Mouse (Mus musculus): Measurements from ENCODE around the gene Raver2.

GRCm38 (mm10) chr4:101146891-101147655, 78.3 kb downstream of the Raver2 start:
- TF ChIP-seq HCFC1 (IDR thresholded peaks at IDR 0.05; ENCODE audit: low read depth, low read length), result no peak
- TF ChIP-seq ETS1 (conservative IDR thresholded peaks at IDR 0.05; ENCODE audit: low read depth, low read length), result no peak
- no peak; the same call in 1 of the 2 replicates for TF ChIP-seq RAD21 (IDR thresholded peaks at IDR 0.05; ENCODE audit: low read depth, low read length)
- no peak for TF ChIP-seq MXI1 (IDR thresholded peaks at IDR 0.05; ENCODE audit: low read depth, low read length)
- TF ChIP-seq TCF12 (IDR thresholded peaks at IDR 0.05; ENCODE audit: low read depth, low read length), result no peak
- no peak for TF ChIP-seq USF2 (conservative IDR thresholded peaks at IDR 0.05; ENCODE audit: low read depth, low read length)
- no peak for TF ChIP-seq POLR2A (IDR thresholded peaks at IDR 0.05; ENCODE audit: low read depth, low read length)
- TF ChIP-seq EP300 (IDR thresholded peaks at IDR 0.05; ENCODE audit: low read length), result no peak
- no peak for TF ChIP-seq KAT2A (IDR thresholded peaks at IDR 0.05; ENCODE audit: insufficient replicate concordance, low read length)
- no peak for TF ChIP-seq SMC3 (IDR thresholded peaks at IDR 0.05; ENCODE audit: low read depth, low read length)
- peak in 1 of 2 experiments; percentile 44; a peak in 2 of 4 replicates for TF ChIP-seq CTCF (conservative IDR thresholded peaks at IDR 0.05 in 1 of 2, IDR thresholded peaks at IDR 0.05 in 1 of 2; ENCODE audit: low read depth in 2 of 2, low read length in 2 of 2)
- TF ChIP-seq MEF2A (IDR thresholded peaks at IDR 0.05; ENCODE audit: borderline replicate concordance, low read depth, low read length), result no peak
- no peak for TF ChIP-seq NRF1 (IDR thresholded peaks at IDR 0.05; ENCODE audit: low read depth, low read length)
- no peak for TF ChIP-seq CHD2 (IDR thresholded peaks at IDR 0.05; ENCODE audit: low read length)
